Mouse (Mus musculus) R1 (cell line): ENCODE measurements around the gene Cp.
"Not testable (repeated sequence)": the region's sequence is repeated elsewhere in the genome, so short reads cannot be mapped to it uniquely, and the experiment has no call there.

ENCODE experiments used
- DNase-seq: peaks from one replicate; pipeline ENCODE4 v3.0.0-alpha.2; 2018; ENCODE audit warnings: low read depth, low spot score

Cp gene

DNA sequence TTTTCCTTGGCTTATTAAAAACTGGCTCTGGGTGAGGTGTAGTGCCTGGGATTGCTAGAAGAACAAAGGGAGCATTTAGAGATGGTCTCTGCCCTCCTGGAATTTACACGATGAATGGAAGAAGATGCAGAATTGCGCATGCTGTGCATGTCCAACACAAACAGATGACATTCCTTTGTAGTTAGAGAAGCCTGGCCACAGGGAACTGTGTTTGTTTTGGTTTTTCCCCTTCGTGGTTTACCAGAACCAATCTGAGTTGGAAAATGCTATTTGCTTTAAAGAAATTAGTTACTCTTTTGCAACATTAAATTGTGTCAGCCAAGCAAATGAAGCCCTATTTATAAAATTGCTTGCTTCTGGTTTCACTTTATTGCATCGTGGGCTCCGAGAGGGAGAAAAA lies at the start of gene Cp:
Gene Cp (plus strand): TSS at position 170 of the 400 bp plus-strand sequence.
- peak; percentile 34 for DNase-seq

DNA sequence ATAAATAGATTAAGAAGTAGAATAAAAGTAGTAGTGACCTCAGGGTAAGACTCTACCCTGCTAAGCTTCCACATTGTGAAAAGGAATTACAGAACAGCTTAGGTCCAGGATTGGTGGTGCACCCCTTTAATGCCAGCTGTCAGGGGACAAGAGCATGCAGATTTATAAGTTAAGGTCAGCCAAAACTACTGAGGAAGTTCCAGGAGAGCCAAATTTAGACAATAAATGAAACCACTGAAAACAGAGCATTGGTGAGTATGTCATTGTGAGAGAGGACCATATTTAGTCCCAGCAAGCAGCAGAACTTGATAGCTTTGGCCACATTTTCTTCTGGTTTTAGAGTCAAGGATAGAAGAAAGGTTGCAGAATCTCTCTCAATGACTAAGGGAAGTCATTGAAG lies 8.3 kb upstream of the Cp start:
- no peak for DNase-seq

DNA sequence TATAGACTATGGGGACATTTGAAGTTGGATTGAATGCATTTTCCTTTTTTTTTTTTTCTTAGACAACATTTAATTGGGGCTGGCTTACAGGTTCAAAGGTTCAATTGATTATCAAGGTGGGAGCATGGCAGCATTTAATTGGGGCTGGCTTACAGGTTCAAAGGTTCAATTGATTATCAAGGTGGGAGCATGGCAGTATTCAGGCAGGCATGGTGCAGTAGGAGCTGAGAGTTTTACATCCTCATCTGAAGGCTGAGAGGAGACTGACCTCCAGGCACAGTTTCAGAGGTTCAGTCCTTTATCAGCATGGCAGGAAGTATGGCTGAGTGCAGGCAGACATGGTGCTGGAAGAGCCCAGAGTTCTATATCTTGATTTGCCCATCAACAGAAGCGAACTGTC lies 7.5 kb upstream of the Cp start:
- not testable (repeated sequence) for DNase-seq

DNA sequence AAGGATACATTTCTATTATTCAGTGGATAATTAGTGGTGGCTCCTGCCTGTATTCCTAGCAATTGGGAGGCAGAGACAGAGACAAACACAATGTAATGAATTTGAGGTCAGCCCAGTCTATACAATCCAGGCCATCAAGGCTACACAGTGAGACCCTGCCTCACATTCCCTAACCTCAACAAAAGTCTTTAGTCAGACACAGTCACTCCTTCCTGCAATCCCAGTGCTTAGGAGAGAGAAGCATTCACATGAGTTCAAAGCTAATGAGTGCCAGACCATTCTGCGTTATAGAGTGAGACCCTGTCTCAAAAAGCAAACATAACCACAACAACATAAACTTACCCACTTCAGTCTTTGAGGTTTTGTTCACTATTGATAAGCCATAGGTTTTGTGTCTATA lies 3.4 kb upstream of the Cp start:
- no peak for DNase-seq

DNA sequence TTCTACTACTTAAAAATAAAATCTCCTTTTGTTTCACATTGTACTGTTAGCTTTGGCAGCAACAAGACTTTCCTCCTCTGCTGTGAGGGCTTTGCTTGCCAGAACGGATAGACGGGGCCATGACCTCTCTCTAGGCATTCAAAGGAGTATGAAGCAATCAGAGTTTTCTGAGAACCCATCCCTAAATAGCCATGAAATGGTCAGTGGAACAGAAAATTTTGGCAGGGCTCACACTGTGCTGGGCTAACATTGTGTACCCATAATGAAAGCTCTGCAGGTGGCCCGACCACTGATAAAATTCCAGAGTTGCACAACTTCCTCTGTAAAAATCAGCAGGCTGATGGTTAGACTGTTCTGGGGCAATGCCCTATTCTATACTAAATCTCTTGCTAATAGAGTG lies 3.0 kb upstream of the Cp start:
- peak; percentile 17 for DNase-seq

DNA sequence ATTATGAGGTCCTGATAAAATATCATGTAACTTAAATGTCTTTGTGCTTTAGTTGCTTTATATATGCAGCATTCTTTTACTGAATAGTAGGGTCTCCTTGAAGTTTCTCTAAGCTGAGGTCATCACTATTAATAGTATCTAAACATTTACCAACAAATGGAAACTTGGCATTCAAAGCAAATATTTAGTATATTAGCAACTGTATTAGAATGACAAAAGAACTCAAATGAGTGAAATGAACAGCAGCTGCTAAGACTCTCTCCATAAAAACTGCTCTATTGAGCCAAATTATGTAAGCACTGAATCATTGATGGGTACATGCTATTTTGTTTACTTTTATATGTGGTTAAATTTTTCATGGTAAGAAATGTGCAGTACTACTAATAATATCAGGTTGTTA lies 1.2 kb downstream of the Cp start:
- DNase-seq = no peak

DNA sequence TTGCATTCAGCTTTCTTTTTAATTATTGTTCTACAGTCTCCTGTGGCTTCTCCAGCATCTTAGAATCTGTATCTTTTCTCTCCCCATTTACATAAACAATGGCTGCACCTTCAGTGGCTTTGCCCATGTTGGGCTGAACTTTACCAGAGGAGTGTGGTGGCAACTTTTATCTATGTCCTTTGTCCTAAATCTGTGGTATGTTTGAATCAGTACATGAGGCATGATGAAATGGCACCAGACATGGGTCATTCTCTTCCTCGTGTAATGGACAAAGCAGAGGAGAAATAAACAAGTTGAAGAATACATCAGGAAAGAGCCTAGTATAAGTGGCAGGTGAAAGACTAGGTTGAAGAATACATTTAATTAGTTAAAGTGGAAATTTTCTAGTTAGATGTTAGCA lies 2.1 kb downstream of the Cp start:
- no peak for DNase-seq

DNA sequence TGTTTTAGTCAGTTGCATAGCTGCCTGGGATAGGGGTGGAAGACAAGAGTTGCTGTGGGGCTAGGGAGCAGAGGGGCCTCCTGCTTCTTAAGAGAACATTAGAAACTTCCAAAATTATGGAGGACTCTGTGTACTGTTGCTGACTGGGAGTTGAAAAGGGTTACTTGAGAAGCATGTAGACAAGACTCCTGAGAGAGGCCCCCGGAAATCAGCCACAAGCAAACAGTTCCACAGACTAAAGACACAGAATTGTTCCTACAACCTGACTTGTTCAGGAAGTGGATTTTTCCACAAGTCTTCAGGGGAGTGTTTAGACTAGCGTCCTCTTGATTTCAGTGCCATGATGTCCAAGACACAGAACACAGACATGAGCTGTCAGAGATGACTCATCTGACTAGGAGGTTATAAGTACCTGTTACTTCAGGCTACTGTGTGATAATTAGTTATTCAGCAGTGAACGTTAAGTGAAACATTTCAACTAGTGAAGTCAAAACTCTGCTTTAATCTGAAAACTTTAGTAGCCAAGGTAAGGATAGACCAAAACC lies 3.8 kb downstream of the Cp start:
- DNase-seq = no peak

DNA sequence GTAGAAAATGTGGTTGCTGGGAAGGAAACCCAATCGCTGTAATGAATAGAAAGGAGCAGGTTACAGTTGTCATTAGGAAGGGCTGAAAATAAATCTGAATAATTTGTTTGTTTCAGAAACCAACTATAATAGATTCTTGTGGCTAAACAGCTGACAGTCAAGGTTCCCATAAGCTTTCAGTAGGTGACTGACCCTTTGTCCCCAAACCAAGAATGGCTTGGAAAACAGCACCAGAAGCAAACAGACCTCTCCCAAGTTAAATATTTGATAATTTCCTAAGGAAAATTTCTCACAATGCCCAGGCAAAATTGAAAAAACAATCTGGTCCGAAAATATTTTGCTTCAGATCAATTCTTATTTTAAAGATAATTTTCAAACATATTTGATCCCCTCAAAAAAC lies 4.5 kb downstream of the Cp start:
- DNase-seq = no peak

DNA sequence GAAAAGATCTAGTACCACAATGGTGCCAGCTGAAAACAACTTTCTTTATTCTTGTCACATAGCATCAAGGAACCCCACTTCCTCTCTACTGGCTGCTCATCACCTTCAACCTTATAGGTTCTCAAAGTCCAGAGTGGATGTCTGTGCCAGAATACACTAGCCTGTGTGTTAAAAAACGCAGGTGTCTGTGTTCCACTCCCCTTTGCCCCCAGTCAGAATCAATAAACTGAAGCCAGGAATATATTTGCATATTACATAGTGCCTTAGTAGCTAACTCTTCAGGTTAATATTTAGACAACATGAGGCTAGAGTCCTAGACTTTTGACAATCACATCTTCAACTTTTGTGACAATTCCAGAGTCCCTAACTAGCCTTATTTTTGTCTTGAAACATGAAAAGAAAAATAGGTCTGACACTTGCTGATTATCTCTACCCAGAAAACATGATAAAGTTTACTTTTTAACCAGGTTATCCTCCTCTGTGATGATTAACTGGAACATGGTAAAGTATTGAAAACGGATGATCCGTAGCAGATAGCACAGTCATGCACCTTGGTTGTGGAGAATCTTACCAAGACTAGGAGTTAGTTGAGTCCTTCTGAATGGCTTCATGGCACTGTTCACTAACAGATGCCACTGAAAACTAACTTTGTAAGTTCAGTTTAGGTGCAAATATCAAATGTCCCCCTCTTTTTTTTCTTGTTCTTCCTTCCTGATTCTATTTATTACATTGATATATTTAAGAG lies 6.1 kb downstream of the Cp start:
- no peak for DNase-seq

DNA sequence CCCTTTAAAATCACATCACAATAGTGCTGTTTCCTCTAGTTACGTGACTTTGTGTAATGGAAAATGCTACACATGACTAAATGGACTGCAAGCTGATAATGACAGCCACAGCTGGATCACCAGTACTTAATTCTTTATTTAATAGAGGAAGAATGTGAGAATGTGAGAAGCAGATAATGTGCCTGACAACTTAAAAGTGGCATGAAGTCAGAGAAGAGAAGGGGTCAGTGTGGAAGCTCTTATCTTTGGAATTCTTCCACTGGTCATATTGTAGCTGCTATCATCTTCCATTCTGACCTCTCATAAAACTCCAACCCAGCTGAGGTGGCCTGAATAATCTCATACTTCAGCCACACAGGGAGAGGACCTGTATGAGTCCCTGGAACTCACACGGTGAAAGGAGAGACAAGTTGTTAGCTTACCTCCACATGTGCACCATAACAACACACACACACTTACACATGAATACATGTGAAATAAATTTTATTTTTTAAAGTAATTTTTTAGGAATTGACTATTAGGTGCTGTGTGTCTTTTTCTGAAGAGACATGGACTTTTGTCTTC lies 7.9 kb downstream of the Cp start:
- DNase-seq = no peak

DNA sequence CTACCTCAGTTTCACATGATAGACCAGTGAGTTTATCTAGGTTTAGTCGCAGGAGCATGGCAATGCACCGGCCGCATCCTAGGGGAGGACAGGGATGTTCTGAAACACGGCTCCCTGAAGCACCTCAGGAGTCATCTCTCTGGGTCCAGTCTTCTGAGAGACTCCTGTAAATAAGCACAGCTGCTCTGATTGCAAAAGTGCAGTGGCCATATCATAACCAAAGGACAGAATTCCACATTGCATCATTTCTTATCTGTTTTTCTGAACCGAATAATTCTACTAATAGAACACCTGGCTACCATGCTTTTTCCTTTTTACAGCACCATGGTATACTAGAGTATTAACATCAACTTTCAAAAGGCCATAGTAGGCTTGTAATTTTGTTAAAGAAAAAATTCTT lies 8.4 kb downstream of the Cp start:
- no peak for DNase-seq

DNA sequence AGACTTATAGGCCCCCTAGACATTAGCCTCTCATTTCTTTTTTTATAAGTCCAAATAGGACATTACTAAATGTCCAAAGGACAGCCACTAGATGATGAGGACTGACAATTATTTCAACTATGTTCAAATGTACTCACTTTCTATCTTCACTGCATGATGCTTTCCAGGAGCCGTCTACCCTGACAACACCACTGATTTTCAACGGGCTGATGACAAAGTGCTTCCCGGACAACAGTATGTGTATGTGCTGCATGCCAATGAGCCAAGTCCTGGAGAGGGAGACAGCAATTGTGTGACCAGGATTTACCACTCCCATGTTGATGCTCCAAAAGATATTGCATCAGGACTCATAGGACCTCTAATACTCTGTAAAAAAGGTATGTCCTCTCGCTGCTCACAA lies 9.2 kb downstream of the Cp start:
- no peak for DNase-seq

DNA sequence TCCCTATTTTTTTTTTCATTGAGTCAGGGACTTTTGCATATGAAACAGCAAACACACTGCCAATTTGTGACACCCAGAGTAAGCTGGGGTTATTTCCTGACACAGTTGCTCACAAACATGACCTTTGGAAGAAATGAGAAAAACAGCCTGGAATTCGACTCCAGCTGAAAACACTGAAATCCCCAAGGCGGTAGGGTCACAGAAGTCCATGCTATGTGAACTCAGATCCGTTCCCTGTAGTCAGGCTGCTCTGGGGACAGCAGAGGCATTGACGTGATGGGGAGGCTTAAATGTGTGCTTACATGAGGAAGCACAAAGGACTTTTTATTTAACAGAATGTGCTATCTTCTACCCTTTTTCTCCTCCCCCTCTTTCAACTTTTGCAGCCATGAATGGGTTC lies 21.6 kb downstream of the Cp start:
- DNase-seq = no peak

DNA sequence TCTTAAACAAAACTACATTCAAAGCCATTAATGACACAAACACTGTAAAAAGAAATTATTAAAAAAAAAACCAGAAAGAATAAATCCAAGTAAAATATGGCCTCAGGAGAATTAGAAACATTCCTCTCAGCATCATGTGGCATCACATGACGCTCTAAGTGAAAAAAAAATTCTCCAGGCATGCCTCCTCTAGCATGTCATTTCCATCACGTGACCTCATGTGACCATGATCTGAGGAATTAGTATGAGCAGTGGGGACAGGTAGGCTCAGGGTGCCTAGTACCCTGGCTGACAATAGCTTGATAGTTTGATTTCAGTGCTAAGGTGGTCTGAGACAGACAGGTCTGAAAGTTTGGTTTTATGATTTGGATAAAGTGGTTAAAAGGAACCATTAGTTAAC lies 24.3 kb downstream of the Cp start:
- DNase-seq = no peak

DNA sequence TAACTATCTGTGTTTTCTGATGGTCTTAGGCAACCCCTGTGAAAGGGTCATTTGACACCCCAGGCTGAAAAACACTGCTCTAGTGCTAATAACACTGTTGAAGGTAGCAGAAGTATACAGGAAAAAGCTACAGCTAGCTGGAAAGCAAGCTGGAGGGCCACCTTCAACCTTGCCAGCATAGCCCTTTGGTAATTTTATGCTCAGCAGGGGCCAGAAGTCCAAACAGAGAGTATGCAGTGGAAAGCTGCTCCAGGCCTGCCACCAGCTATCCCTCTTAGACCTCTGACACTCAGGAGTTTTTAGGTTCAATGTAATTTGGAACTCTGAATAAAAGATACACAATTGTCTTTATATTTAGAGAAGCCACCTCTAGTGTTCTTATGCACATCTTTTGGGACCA lies 26.0 kb downstream of the Cp start:
- no peak for DNase-seq

DNA sequence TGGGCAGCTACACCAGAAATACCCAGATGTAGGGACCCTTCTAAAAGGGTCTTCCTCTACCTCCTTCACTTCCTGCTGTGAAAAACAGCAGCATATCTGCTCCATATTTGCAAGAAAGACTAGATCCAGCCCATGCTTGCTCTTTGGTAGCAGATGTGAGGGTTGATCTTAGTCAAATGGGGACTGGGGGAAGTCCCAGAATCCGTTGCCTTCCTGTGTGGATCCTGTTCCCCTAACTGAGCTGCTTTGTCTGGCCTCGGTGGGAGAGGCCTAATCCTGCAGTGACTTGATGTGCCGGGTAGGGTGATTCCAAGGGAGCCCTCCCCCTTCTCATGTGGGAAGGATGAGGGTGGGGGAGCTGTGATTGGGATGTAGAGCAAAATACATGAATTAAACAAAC lies 29.3 kb downstream of the Cp start:
- DNase-seq = no peak

DNA sequence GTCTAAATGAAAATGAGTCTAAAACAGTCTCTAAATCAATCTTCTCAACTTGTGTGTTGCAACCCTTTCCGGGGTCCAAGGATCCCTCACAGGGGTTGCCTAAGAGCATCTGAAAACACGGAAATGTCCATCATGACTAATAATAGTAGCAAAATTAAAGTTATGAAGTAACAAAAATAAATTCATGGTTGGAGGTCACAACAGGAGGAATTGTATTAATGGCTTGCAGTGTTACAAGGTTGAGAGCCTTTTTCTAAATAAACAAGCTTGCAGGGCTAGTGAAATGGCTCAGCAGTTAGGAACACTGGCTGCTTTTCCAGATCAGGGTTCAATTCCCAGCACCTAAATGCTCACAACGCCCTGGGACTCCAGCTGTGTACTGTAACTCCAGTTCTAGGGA lies 33.2 kb downstream of the Cp start:
- DNase-seq = no peak

DNA sequence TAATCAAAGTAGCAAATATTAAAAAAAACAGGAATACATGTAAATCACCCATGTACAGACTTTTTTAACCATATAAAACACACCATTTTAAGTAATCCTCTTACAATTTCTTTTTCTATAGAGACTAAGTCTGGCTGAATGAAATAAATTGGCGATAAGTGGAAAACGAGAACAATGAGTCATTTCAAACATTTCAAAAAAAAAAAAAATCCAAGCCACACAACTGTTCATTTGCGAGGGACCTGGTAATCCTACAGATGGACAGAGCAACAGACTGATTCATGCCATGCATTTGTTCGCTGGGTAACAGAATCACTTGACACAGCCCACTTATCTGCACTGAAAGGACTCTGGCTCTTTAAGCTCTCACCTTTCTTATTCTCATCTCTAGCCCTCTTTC lies 35.5 kb downstream of the Cp start:
- no peak for DNase-seq

DNA sequence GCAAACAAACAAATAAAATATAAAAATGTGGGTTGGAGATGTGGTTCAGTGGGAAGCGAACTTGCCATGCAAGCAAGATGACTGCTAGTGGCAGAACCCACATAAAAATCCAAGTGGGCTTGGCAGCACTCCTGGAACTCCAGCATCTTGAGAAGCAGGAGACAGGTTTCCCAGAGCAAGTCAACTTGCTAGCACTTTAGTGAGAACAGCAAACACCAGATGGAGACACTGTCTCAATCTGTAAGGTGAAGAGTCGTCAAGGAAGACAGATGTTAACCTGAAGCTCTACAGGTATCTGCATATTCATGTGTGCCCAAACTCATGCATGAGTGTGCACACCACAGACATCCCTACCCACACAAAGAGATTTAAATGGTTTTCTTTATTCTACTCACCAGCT lies 42.7 kb downstream of the Cp start:
- DNase-seq = no peak

DNA sequence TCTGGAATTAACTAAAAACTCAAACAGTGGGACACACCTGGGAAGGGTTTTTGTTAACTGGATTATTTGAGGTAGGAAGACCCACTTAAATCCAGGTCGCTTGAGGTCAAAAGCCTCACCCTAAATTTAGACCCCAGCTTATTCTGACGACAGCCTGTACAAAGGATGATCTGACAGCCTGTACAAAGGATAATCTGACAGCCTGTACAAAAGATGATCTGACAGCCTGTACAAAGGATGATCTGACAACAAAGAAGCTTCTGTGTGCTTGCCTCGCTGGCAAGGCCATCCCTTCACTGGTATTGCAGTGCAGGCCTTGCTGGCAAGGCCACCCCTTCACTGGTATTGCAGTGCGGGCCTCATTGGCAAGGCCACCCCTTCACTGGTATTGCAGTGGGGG lies 44.0 kb downstream of the Cp start:
- no peak for DNase-seq

DNA sequence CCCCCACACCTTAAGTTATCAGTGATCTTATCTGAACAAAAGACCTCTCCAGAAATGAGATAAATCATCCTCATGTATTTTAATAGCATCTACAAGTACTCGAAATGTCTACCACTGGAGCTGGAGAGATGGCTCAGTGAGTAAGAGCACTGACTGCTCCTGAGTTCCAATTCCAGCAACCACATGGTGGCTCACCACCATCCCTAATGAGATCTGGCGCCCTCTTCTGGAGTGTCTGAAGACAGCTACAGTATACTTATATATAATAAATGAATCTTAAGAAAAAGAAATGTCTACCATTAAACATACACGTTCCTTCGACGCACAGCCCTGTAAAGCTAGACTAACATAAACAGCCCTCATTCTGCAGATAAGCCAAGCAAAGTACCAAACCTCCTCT lies 45.9 kb downstream of the Cp start:
- DNase-seq = peak; percentile 50

DNA sequence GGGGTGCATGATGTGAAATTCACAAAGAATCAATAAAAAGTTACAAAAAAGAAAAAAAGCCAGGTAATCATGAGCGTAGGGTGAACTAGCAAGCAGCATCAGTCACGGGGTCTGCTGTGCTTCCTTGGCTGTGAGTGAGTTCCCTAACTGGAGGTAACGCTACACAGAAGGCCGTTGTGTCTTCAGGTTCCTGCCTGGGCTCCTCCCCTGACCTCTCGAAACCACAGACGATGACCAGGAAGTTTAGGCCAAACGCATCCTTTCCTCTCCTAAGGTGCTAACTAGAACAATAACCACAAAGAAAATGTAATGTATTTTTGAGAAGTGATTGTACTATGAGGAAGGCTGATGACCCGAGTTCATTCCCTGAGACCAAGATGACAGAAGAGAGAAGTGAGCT lies 47.6 kb downstream of the Cp start:
- no peak for DNase-seq

DNA sequence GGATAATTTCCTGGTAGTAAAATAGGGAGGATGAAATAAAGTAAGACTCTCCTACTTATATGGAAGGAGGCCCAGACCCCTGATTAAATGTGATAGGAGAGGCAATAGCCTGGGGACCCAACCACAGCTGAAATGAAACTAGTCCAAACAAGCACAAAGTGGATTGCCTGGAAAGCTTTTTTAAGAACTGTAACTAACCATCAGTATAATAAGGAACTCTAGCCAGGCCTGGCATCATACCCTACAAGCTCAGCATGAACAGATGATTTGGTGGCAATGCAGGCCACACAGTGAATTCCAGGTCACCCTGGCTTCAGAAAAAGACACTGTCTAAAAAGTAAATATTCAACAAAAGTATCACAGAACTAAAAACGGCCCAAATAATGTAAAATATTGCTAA lies 48.8 kb downstream of the Cp start:
- no peak for DNase-seq
